Mouse (Mus musculus) frontal cortex, postnatal 25 days (tissue): ENCODE measurements around the gene Socs3.

Source experiments
- DNase-seq, 2 experiments: peaks; one replicate each; pipeline ENCODE4 v3.0.0; 2022; ENCODE audit warnings: low spot score in 2 of 2

Gene Socs3

DNA sequence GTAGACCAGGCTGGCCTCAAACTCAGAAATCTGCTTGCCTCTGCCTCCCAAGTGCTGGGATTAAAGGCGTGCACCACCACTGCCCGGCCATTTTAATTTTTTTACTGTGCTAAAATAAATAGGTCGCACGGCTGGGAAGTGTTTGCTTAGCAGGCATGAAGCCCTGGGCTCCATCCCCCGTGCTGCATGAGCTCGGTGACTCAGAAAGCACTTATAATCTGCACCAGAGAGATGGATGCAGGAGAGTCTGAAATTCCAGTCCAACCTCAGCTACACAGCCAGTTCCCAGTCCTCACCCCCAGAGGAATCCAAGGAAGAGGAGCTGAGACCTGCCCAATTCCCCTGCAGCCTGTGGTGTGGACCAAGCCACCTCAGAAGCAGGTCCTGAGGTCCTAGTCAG, 45.4 kb downstream of the Socs3 start:
- no peak for DNase-seq

DNA sequence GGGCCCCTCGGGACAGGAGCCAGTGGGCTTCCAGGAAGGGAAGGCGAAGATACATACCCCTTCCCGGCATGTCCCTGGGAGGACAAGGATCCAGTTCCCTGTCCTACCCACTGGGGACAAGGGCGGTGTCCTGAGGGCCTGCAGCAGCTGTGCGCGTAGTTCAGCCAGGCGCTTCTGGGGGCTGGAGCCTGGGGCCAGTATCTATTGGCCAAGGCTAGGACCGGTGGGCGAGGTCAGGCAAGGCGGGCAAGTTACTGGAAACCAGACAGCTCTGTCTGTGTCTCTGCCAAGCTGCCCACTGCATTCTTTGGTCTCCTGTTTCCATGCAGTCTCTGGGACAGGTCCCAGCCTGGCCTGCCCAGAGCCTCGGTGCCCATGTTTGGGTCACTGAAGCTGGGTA, 46.6 kb downstream of the Socs3 start:
- no peak for DNase-seq

DNA sequence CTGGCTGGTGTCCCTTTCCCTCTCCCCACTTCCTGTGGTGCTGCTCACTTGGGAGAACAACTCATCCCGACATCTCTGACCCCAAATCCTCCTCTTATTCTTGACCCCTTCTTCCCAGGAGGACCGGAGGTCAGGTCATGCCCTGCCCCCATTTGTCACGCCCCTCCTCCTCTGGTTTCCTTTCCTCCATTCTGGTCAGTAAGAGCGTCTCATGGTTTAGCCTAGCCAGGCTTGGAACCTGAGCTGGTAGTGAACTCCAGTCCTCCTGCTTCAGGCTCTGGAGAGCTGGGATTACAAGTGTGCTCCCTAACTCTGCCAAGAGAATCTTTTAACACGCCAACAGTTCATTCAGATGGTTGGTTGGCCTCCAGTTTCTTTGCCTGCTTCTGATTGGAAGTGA, 50.6 kb downstream of the Socs3 start:
- no peak for DNase-seq

- no peak for DNase-seq
Measured at GRCm38 (mm10) chr11:117918541-117918940, 51.3 kb downstream of the Socs3 start.
